Mouse (Mus musculus): ENCODE measurements around the gene Ddt.

GRCm38 (mm10) chr10:75785442-75785841 is 12.2 kb upstream of the Ddt start:
- no peak for TF ChIP-seq CTCF (IDR thresholded peaks at IDR 0.05; ENCODE audit: low read depth)
- TF ChIP-seq EP300 (IDR thresholded peaks at IDR 0.05; ENCODE audit: low read depth), result no peak
